Mouse (Mus musculus): ENCODE results near the gene Sars2.

DNA sequence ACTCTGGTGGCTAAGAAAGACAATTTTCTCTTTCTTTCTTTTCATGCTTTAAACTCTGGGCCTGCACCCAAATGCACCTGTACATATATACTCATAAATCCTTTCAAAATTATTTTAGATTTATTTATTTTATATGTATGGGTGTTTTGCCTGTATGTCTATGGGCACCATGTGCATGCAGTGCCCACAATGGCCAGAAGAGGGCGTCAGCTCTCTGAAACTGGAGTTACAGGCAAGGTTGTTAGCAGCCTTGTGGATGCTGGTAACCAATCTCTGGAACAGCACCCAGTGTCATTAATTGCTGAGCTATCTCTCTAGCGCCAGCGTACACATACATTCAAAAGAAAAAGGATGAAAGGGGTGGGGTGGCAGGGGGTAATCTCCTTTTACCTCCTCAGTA lies 30.8 kb upstream of the Sars2 start:
- peak; percentile 46 for TF ChIP-seq CTCF (IDR thresholded peaks at IDR 0.05; ENCODE audit: low read depth)
- TF ChIP-seq EP300 (optimal IDR thresholded peaks at IDR 0.05): no peak
